Mouse (Mus musculus): ENCODE results near the gene Myo18b. TPM values are rescaled to one million over a fixed set of nuclear protein-coding genes. Genes with fewer than 3 reads are reported as not detected.
A peak's percentile ranks its signal among the peaks of the same experiment; 100 is the strongest.

The Myo18b gene
- polyA plus RNA-seq, 1 experiment from 2014 or later = 9.4 TPM

DNA sequence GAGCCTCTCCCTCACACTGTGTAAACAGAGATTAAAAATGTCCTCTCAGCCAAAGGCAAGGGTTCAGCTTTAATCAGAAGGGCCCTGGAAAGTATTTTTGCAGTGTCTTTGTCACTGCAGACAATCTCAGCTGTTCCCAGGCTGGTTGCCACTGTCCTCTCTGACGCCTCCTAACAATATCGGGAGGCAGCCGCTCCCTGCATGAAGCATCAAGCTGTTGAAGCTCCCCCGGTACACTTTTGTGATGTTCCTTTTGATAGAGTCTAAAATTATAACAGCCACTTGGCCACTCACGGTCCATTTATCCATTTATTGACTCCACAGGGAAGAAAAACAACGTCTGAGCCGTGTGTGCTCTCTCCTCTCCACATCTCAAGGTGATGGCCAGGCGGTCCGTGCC is 153.0 kb downstream of the Myo18b start:
- no peak for ATAC-seq (ENCODE audit: low read depth)
- Histone ChIP-seq H3K4me1 (ENCODE audit: control insufficient read depth, insufficient read depth, low read length) (no peaks in the 10 kb centered on the region), H3K9ac (ENCODE audit: low read depth, low read length) (no peak overlapping the region), H3K27me3 (replicated peaks; ENCODE audit: control insufficient read depth, insufficient read depth, low read length) (no peaks in the 10 kb centered on the region), H3K4me3 (ENCODE audit: low read depth, low read length) (no peak overlapping the region), H3K36me3 (ENCODE audit: control insufficient read depth, insufficient read depth, low read length) (no peaks in the 10 kb centered on the region), H3K4me2 (ENCODE audit: low read depth, low read length) (no peak overlapping the region), H3K27ac (replicated peaks; ENCODE audit: low read depth, low read length) (no peak overlapping the region), H3K9me3 (ENCODE audit: control insufficient read depth, low read length) (0 out of 2 replicates have a peak, but pooled peaks cover 6% of the 10 kb centered on the region)
- WGBS = 70% methylated on average over 9 of the region's 9 CpGs
- no peak for DNase-seq (ENCODE audit: low spot score)

DNA sequence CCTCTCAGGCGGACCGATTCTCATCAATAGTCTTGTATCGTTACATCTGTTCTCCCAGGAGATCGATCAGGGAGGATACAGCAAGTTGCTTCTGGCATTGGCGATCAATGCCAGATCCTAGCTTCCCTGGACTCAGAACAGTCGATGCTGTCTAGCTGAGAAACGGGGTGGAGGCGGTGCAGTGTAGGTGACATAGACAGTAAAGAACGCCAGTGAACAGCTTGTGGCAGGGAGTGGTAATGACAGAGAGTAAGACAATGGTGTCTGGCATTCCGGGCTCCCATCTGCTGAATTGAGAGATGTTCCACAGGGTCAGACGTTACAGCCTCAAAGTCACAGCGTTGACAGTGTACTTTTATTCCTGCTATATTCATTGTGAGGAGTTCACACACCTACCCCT is 155.5 kb downstream of the Myo18b start:
- ATAC-seq (ENCODE audit: low read depth) (peak; percentile 41; the same call in 1 of the 2 replicates), DNase-seq (ENCODE audit: low spot score) (no peak)
- 73% methylated on average over 12 of the region's 12 CpGs for WGBS
- no peak overlapping the region for H3K4me3 ChIP-seq (ENCODE audit: low read depth, low read length)
- no peaks in the 10 kb centered on the region for H3K36me3 ChIP-seq (ENCODE audit: control insufficient read depth, insufficient read depth, low read length)
- H3K4me1 ChIP-seq (ENCODE audit: control insufficient read depth, insufficient read depth, low read length) = no peaks in the 10 kb centered on the region
- H3K27ac ChIP-seq (replicated peaks; ENCODE audit: low read depth, low read length) = no peak overlapping the region
- H3K27me3 ChIP-seq (replicated peaks; ENCODE audit: control insufficient read depth, insufficient read depth, low read length) = no peaks in the 10 kb centered on the region
- H3K9ac ChIP-seq (ENCODE audit: low read depth, low read length) = no peak overlapping the region
- H3K9me3 ChIP-seq (ENCODE audit: control insufficient read depth, low read length) = no peaks in the 10 kb centered on the region
- no peak overlapping the region for H3K4me2 ChIP-seq (ENCODE audit: low read depth, low read length)

DNA sequence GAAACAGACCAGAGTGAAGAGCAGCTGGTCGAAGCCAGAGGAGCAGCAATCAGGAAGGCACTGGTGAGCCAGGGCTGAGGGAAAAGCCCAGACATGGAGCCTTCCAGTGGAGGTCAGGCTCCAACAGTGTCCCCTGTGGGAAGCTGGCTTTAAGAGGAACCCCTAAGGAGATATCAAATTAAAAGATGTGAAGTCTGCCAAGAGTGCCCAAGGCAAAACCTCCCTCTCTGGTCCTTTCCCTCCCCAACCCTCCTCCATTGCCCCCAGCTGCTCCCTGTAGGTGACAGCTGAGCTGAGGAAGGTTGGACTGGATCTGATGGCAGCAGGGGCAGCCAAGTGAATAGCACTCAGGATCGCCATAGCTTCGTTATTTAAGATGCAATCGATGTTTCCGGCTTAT is 161.1 kb downstream of the Myo18b start:
- no peak for DNase-seq (ENCODE audit: low spot score)
- H3K27me3 ChIP-seq (replicated peaks; ENCODE audit: control insufficient read depth, insufficient read depth, low read length) = no peaks in the 10 kb centered on the region
- no peak overlapping the region for H3K27ac ChIP-seq (replicated peaks; ENCODE audit: low read depth, low read length)
- no peaks in the 10 kb centered on the region for H3K4me1 ChIP-seq (ENCODE audit: control insufficient read depth, insufficient read depth, low read length)
- H3K36me3 ChIP-seq (ENCODE audit: control insufficient read depth, insufficient read depth, low read length) = no peaks in the 10 kb centered on the region
- no peak overlapping the region for H3K4me2 ChIP-seq (ENCODE audit: low read depth, low read length)
- H3K9me3 ChIP-seq (ENCODE audit: control insufficient read depth, low read length) = no peaks in the 10 kb centered on the region
- H3K9ac ChIP-seq (ENCODE audit: low read depth, low read length) = no peak overlapping the region
- no peak overlapping the region for H3K4me3 ChIP-seq (ENCODE audit: low read depth, low read length)
- ATAC-seq (ENCODE audit: low read depth) = no peak
- 80% methylated on average over 5 of the region's 5 CpGs for WGBS

DNA sequence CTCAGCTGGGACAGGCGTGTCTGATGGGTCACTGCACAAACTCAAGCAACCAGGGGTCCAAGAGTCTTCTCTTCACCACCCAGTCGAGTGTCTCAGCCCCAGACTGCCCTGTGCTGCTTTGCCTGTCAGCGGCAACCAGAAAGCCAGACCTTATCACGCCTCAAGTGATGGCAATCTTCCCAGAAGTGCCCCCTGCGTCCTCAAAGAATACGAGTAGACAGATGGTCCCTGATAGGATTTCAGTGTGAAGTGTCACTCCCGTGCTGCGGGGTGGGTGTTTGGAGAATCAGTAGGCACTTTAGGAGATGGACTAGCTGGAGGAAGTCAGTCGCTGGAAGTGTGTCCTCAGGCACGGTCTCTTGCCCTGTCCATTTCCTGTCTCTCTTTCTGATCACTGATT is 165.6 kb downstream of the Myo18b start:
- no peak overlapping the region for H3K27ac ChIP-seq (replicated peaks; ENCODE audit: low read depth, low read length)
- no peak overlapping the region for H3K4me3 ChIP-seq (ENCODE audit: low read depth, low read length)
- H3K4me2 ChIP-seq (ENCODE audit: low read depth, low read length) = no peak overlapping the region
- no peaks in the 10 kb centered on the region for H3K27me3 ChIP-seq (replicated peaks; ENCODE audit: control insufficient read depth, insufficient read depth, low read length)
- DNase-seq (ENCODE audit: low spot score) (no peak), ATAC-seq (ENCODE audit: low read depth) (no peak)
- no peaks in the 10 kb centered on the region for H3K4me1 ChIP-seq (ENCODE audit: control insufficient read depth, insufficient read depth, low read length)
- WGBS = 60% methylated on average over 10 of the region's 10 CpGs
- no peak overlapping the region for H3K9ac ChIP-seq (ENCODE audit: low read depth, low read length)
- no peaks in the 10 kb centered on the region for H3K36me3 ChIP-seq (ENCODE audit: control insufficient read depth, insufficient read depth, low read length)
- H3K9me3 ChIP-seq (ENCODE audit: control insufficient read depth, low read length) = no peaks in the 10 kb centered on the region

DNA sequence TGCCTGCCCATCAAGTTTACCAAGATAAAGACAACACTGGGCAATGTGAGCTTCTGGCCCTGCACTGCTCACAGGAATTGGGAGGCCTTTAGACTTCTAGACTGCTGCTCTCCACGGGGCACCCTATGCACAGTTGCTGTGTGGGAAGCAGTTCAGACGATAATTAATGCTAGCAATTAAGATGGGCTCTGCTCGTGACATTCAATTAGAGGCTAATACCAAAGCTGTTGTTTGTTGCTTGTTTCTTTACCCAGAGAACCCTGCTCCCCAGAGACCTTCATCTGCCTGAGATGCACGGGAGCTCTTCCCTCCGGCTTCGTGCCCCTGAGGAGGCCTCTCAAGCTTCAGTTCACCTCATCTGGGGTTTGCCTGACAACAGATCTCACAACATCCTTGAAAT is 167.7 kb downstream of the Myo18b start:
- ATAC-seq (ENCODE audit: low read depth) = no peak
- H3K27ac ChIP-seq (replicated peaks; ENCODE audit: low read depth, low read length) = no peak overlapping the region

DNA sequence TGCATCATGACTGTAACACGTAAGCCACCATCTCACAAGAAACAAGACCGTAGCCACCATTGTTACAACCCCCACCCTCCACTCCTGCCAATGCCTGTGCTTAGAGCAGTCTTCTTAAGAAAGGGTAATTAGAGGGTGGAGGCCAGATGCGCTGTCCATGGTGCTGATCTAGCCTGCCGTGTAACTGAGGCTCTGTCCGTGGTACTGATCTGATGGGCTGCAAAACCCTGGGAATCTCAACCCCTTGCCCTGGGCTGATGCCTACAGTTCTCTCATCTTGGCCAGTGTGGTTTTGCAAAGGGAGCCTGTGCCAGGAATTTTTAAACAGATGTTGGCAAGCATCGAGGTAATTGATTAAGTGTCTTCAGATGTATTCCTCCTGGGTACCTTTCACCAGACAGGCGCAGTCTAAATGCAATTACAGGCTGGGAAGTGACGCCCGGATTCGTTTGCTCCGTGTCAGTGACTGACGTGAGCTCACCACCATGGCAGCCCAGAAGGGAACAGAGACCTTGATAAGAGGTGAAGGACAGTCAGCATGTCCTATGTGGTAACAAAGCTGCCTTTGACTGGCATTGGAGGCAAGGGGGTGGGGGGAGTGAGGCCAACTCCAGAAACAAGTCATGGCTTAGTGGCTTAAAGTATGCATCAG is 177.4 kb downstream of the Myo18b start:
- H3K27me3 ChIP-seq (replicated peaks; ENCODE audit: control insufficient read depth, insufficient read depth, low read length) = no peaks in the 10 kb centered on the region
- H3K9me3 ChIP-seq (ENCODE audit: control insufficient read depth, low read length) = no peaks in the 10 kb centered on the region
- no peaks in the 10 kb centered on the region for H3K36me3 ChIP-seq (ENCODE audit: control insufficient read depth, insufficient read depth, low read length)
- H3K27ac ChIP-seq (replicated peaks; ENCODE audit: low read depth, low read length) = no peak overlapping the region
- H3K9ac ChIP-seq (ENCODE audit: low read depth, low read length) = no peak overlapping the region
- peak; percentile 30; the same call in 1 of the 2 replicates for ATAC-seq (ENCODE audit: low read depth)
- no peaks in the 10 kb centered on the region for H3K4me1 ChIP-seq (ENCODE audit: control insufficient read depth, insufficient read depth, low read length)
- peak; percentile 89 for DNase-seq (ENCODE audit: low spot score)
- H3K4me2 ChIP-seq (ENCODE audit: low read depth, low read length) = no peak overlapping the region
- WGBS = 41% methylated on average over 12 of the region's 12 CpGs
- H3K4me3 ChIP-seq (ENCODE audit: low read depth, low read length) = no peak overlapping the region

More for the DNA sequence above, 167.7 kb downstream of the Myo18b start:
- no peaks in the 10 kb centered on the region for H3K9me3 ChIP-seq (ENCODE audit: control insufficient read depth, low read length)
- H3K4me2 ChIP-seq (ENCODE audit: low read depth, low read length) = no peak overlapping the region
- no peaks in the 10 kb centered on the region for H3K27me3 ChIP-seq (replicated peaks; ENCODE audit: control insufficient read depth, insufficient read depth, low read length)
- H3K4me3 ChIP-seq (ENCODE audit: low read depth, low read length) = no peak overlapping the region
- H3K36me3 ChIP-seq (ENCODE audit: control insufficient read depth, insufficient read depth, low read length) = no peaks in the 10 kb centered on the region
- WGBS = 66% methylated on average over 6 of the region's 6 CpGs
- DNase-seq (ENCODE audit: low spot score) = peak; percentile 31
- H3K9ac ChIP-seq (ENCODE audit: low read depth, low read length) = no peak overlapping the region
- no peaks in the 10 kb centered on the region for H3K4me1 ChIP-seq (ENCODE audit: control insufficient read depth, insufficient read depth, low read length)

DNA sequence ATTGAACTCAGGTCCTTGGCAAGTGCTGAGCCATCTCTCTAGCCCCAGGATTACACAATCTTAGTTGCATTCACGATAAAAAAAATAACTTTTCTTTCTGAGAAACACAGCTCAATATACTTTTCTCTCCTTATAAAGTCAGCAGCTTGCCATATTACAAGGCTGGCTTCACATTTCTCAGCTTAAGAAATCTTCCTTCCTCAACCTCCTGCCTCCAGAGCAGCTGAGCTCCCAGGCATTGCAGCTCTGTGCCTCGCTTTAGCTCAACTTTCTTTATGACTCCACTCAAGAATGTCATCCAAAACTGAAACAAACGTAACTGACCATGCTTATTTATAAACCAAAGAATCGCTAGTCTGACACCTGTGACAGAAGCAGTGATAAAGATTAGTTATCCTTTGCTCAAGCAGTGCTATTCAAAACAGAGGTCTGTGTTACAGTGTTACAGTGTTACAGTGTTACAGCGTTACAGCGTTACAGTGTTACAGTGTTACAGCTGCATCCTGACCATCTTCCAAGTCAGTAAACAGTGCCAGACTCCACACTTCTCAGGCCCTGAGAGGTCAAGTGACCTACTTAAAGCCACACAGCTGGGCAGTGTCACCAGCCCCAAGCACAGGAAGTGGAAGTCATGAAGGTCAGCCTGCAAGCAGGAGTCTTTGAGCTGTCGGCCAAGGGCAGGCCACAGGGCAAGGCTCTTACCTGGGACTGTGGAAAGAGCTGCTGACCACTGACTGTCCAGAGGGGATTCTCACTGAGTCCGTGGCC is 181.3 kb downstream of the Myo18b start:
- H3K4me3 ChIP-seq (ENCODE audit: low read depth, low read length) = no peak overlapping the region

DNA sequence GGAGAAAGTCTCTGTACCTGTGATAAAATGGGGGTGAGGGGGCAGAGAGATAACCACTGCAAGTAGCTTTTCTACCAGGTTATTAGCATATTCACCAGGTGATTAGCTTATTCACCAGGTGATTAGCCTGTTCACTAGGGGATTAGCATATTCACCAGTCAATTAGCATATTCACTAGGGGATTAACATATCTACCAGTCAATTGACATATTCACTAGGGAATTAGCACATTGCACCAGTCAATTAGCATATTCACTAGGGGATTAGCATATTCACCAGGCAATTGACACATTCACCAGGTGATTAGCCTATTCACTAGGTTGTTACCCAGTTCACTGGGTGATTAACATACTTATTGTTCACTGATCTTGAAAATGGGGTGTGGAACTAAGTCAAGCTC is 186.3 kb downstream of the Myo18b start:
- Histone ChIP-seq H3K4me1 (ENCODE audit: control insufficient read depth, insufficient read depth, low read length) (no peaks in the 10 kb centered on the region), H3K27me3 (replicated peaks; ENCODE audit: control insufficient read depth, insufficient read depth, low read length) (no peaks in the 10 kb centered on the region), H3K9me3 (ENCODE audit: control insufficient read depth, low read length) (no peaks in the 10 kb centered on the region), H3K9ac (ENCODE audit: low read depth, low read length) (no peak overlapping the region), H3K4me2 (ENCODE audit: low read depth, low read length) (no peak overlapping the region), H3K27ac (replicated peaks; ENCODE audit: low read depth, low read length) (no peak overlapping the region), H3K36me3 (ENCODE audit: control insufficient read depth, insufficient read depth, low read length) (no peaks in the 10 kb centered on the region), H3K4me3 (ENCODE audit: low read depth, low read length) (no peak overlapping the region)
- DNase-seq (ENCODE audit: low spot score) (no peak), ATAC-seq (ENCODE audit: low read depth) (no peak)

More for the DNA sequence above, 181.3 kb downstream of the Myo18b start:
- no peak overlapping the region for H3K4me2 ChIP-seq (ENCODE audit: low read depth, low read length)
- no peaks in the 10 kb centered on the region for H3K36me3 ChIP-seq (ENCODE audit: control insufficient read depth, insufficient read depth, low read length)
- no peaks in the 10 kb centered on the region for H3K4me1 ChIP-seq (ENCODE audit: control insufficient read depth, insufficient read depth, low read length)
- DNase-seq (ENCODE audit: low spot score) (no peak), ATAC-seq (ENCODE audit: low read depth) (no peak)
- H3K9ac ChIP-seq (ENCODE audit: low read depth, low read length) = no peak overlapping the region
- no peaks in the 10 kb centered on the region for H3K9me3 ChIP-seq (ENCODE audit: control insufficient read depth, low read length)
- WGBS = 42% methylated on average over 8 of the region's 8 CpGs
- no peak overlapping the region for H3K27ac ChIP-seq (replicated peaks; ENCODE audit: low read depth, low read length)
- H3K27me3 ChIP-seq (replicated peaks; ENCODE audit: control insufficient read depth, insufficient read depth, low read length) = no peaks in the 10 kb centered on the region

DNA sequence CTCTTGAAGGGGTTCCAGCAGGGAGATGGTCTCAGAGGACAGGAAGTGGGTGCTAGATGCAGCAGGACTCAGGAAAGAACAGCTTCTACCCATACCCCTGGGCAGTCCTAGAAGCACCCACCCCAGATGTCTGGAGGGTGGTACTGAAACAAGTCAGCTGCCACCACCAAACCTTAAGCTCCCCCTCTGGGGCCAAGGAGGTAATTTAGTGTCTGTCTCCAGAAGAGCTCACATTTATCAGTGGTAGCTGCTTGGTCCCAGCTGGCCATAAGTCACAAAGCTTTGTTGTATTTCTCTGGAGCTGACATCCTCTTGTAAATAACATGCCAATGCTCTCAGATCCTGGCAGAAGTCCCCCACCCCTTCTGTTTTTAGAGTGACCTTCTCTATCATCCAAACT is 187.7 kb downstream of the Myo18b start:
- Histone ChIP-seq H3K4me3 (ENCODE audit: low read depth, low read length) (no peak overlapping the region), H3K9ac (ENCODE audit: low read depth, low read length) (no peak overlapping the region), H3K27me3 (replicated peaks; ENCODE audit: control insufficient read depth, insufficient read depth, low read length) (no peaks in the 10 kb centered on the region), H3K4me2 (ENCODE audit: low read depth, low read length) (no peak overlapping the region), H3K4me1 (ENCODE audit: control insufficient read depth, insufficient read depth, low read length) (no peaks in the 10 kb centered on the region), H3K9me3 (ENCODE audit: control insufficient read depth, low read length) (no peaks in the 10 kb centered on the region), H3K36me3 (ENCODE audit: control insufficient read depth, insufficient read depth, low read length) (no peaks in the 10 kb centered on the region), H3K27ac (replicated peaks; ENCODE audit: low read depth, low read length) (no peak overlapping the region)
- ATAC-seq (ENCODE audit: low read depth) = no peak
- no peak for DNase-seq (ENCODE audit: low spot score)
